Mouse (Mus musculus) thymus, adult 2 months (tissue): ENCODE measurements around the gene Eftud2.

Experiments used
- CTCF ChIP-seq: fragments of 200-500 bp; IDR thresholded peaks from 2 replicates; pipeline ENCODE4 v1.5.1; 2012; ENCODE audit warnings: mild to moderate bottlenecking, control low read depth, low read length, moderate library complexity, borderline replicate concordance; ENCODE audit not compliant: control insufficient read depth, poor library complexity, insufficient read depth; ENCODE audit errors: extremely low read depth
- POLR2A ChIP-seq: fragments of 200-500 bp; IDR thresholded peaks from 2 replicates; pipeline ENCODE4 v1.6.1; 2012; ENCODE audit warnings: mild to moderate bottlenecking, low read length, control low read depth, moderate library complexity; ENCODE audit not compliant: control insufficient read depth, poor library complexity, insufficient read depth; ENCODE audit errors: extremely low read depth

DNA sequence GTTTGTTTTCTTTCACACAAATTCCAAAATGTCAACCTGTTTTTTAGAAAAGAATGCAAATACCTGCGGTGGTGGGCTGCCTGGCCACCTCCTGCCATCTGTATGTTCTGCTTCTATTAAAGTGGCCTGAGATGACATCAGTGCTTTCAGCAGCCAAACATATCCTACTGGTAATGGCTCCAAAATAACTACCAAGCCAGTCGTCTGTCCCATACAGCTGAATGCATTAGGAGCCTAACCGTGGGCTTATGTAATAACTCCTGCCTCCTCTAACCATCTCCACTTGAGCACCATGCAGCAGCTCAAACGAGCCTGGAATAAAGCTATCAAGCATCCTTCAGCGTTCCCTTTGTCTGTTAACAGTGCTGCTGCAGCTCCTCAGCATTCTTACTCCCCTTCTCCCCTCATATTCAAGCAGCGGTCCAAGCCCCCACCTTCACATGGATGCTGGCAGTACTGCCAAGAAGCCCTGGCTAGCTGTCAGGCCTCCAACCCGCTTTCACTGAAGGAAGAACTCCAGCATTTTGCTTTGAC lies 5.9 kb downstream of the Eftud2 start:
- no peak for TF ChIP-seq CTCF
- TF ChIP-seq POLR2A, result no peak
